Mouse (Mus musculus) midbrain, embryonic 16.5 days (tissue): Measurements from ENCODE around the gene Nupl1. TPM values are rescaled to one million over a fixed set of nuclear protein-coding genes. Genes with fewer than 3 reads are reported as not detected.
A peak's percentile ranks its signal among the peaks of the same experiment; 100 is the strongest.

Experiments used
- ATAC-seq: fragments of 200-750 bp; cut with Nextera tagmentation; 2 replicates; pipeline ENCODE4 v1.8.0; 2017; ENCODE audit warnings: moderate TSS enrichment
- H3K27ac ChIP-seq: fragments of 300-500 bp; sonication (generic); 2 replicates; pipeline ENCODE4 v1.5.1; 2014; ENCODE audit warnings: mild to moderate bottlenecking, low read length, mixed read lengths
- H3K27me3 ChIP-seq: fragments of 300-500 bp; sonication (generic); 2 replicates; pipeline ENCODE4 v1.6.1; 2014; ENCODE audit warnings: low read depth, low read length, mixed read lengths; ENCODE audit not compliant: control insufficient read depth, insufficient read depth
- H3K36me3 ChIP-seq: fragments of 300-500 bp; sonication (generic); 2 replicates; pipeline ENCODE4 v1.6.1; 2014; ENCODE audit warnings: mild to moderate bottlenecking, low read length, moderate library complexity, mixed read lengths; ENCODE audit not compliant: control insufficient read depth, insufficient read depth
- H3K4me1 ChIP-seq: fragments of 300-500 bp; sonication (generic); 2 replicates; pipeline ENCODE4 v1.6.1; 2014; ENCODE audit warnings: mild to moderate bottlenecking, low read length, mixed read lengths; ENCODE audit not compliant: control insufficient read depth, insufficient read depth
- H3K4me2 ChIP-seq: fragments of 300-500 bp; sonication (generic); 2 replicates; pipeline ENCODE4 v1.6.1; 2014; ENCODE audit warnings: mild to moderate bottlenecking, low read length, mixed read lengths
- H3K4me3 ChIP-seq: fragments of 300-500 bp; sonication (generic); 2 replicates; pipeline ENCODE4 v1.5.1; 2014; ENCODE audit warnings: low read depth, mild to moderate bottlenecking, low read length, moderate library complexity, mixed read lengths
- H3K9ac ChIP-seq: fragments of 300-500 bp; sonication (generic); 2 replicates; pipeline ENCODE4 v1.6.1; 2014; ENCODE audit warnings: low read depth, low read length, mixed read lengths
- H3K9me3 ChIP-seq: fragments of 300-500 bp; sonication (generic); replicated peaks from 2 replicates; pipeline ENCODE4 v1.6.1; 2014; ENCODE audit warnings: mild to moderate bottlenecking, low read length, mixed read lengths; ENCODE audit not compliant: control insufficient read depth, poor library complexity, severe bottlenecking
- WGBS: fragments of 180-500 bp; shearing (Covaris S2); extraction: QIAGEN DNeasy Blood & Tissue Kit; methylation state at CpG from one replicate; pipeline ENCODE4 v1.1.7; 2014; 5-methylcytosine and 5-hydroxymethylcytosine counted together
- polyA plus RNA-seq: library from polyadenylated mRNA; unstranded; fragments of >200 nt; fragmentation: Nextera tagmentation; extraction: Ambion mirVana; gene quantifications from 2 replicates; pipeline ENCODE4 v1.2.1, GENCODE M21; 2015

Nupl1 gene
- polyA plus RNA-seq, 1 experiment from 2014 or later, result 0.10 TPM

- no peak overlapping the region for H3K9ac ChIP-seq
- H3K27ac ChIP-seq, result no peak overlapping the region
- no peaks in the 10 kb centered on the region for H3K9me3 ChIP-seq
- 94% methylated on average over 7 of the region's 7 CpGs for WGBS
- no peaks in the 10 kb centered on the region for H3K27me3 ChIP-seq
- H3K4me2 ChIP-seq, result no peak overlapping the region
- no peak for ATAC-seq
- no peak overlapping the region for H3K4me3 ChIP-seq
- H3K36me3 ChIP-seq, result no peaks in the 10 kb centered on the region
- no peaks in the 10 kb centered on the region for H3K4me1 ChIP-seq
These were observed 42.1 kb downstream of the Nupl1 start for GRCm38 (mm10) chr14:60209166-60209565.

GRCm38 (mm10) chr14:60204993-60205392 lies 46.2 kb downstream of the Nupl1 start:
- Histone ChIP-seq H3K9me3 (no peaks in the 10 kb centered on the region), H3K36me3 (no peaks in the 10 kb centered on the region), H3K4me3 (no peak overlapping the region), H3K27ac (no peak overlapping the region), H3K9ac (no peak overlapping the region), H3K4me1 (no peaks in the 10 kb centered on the region), H3K4me2 (no peak overlapping the region), H3K27me3 (no peaks in the 10 kb centered on the region)
- 95% methylated on average over 6 of the region's 6 CpGs for WGBS
- no peak for ATAC-seq

DNA sequence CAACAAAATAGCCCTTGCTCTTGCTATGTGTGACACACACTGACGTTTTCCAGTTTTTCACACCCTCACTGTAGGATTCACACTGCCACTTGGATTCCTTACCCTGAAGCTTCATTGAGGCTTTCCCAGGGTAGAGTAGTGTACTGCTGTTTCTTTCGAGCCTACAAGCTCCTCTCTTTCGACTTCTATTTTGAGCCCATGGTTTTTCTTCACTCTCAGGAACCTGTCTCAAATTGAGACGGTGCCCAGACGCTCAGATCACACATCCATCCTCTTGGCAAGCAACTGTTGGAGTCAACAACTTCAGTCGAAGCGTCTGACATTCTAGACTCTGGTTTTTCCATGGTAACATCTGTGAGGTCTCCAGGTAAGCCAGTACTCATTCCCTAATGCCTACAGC lies 54.3 kb downstream of the Nupl1 start, which contains the start of gene Atp8a2:
Gene Atp8a2, minus strand, starts transcription at position 296 of the 400 bp plus-strand sequence.
- Histone ChIP-seq H3K9ac (no peak within 1 kb of the TSS), H3K27me3 (no peaks in the 10 kb centered on the region), H3K27ac (no peak within 1 kb of the TSS), H3K9me3 (no peaks in the 10 kb centered on the region), H3K4me1 (no peaks in the 10 kb centered on the region), H3K36me3 (no peaks in the 10 kb centered on the region), H3K4me2 (no peak within 1 kb of the TSS), H3K4me3 (no peak within 1 kb of the TSS)
- ATAC-seq, result no peak
- 83% methylated on average over 7 of the region's 7 CpGs for WGBS

- no peak overlapping the region for H3K27ac ChIP-seq
- no peaks in the 10 kb centered on the region for H3K9me3 ChIP-seq
- WGBS, result 85% methylated on average over 5 of the region's 5 CpGs
- H3K27me3 ChIP-seq, result no peaks in the 10 kb centered on the region
- ATAC-seq, result no peak
- no peaks in the 10 kb centered on the region for H3K36me3 ChIP-seq
- H3K4me2 ChIP-seq, result no peak overlapping the region
- no peak overlapping the region for H3K9ac ChIP-seq
- no peaks in the 10 kb centered on the region for H3K4me1 ChIP-seq
- H3K4me3 ChIP-seq, result no peak overlapping the region
These were observed 55.2 kb downstream of the Nupl1 start for GRCm38 (mm10) chr14:60195999-60196398.

GRCm38 (mm10) chr14:60194606-60195005 lies 56.6 kb downstream of the Nupl1 start:
- Histone ChIP-seq H3K9me3 (no peaks in the 10 kb centered on the region), H3K36me3 (no peaks in the 10 kb centered on the region), H3K27me3 (no peaks in the 10 kb centered on the region), H3K27ac (no peak overlapping the region), H3K4me3 (no peak overlapping the region), H3K9ac (no peak overlapping the region), H3K4me2 (no peak overlapping the region), H3K4me1 (no peaks in the 10 kb centered on the region)
- no peak for ATAC-seq
- WGBS, result 88% methylated on average over 1 of the region's 1 CpGs

GRCm38 (mm10) chr14:60189771-60190170 lies 61.5 kb downstream of the Nupl1 start:
- no peak overlapping the region for H3K27ac ChIP-seq
- H3K36me3 ChIP-seq, result no peaks in the 10 kb centered on the region
- H3K4me2 ChIP-seq, result no peak overlapping the region
- ATAC-seq, result no peak
- H3K9ac ChIP-seq, result no peak overlapping the region
- H3K27me3 ChIP-seq, result no peaks in the 10 kb centered on the region
- no peaks in the 10 kb centered on the region for H3K9me3 ChIP-seq
- H3K4me1 ChIP-seq, result no peaks in the 10 kb centered on the region
- no peak overlapping the region for H3K4me3 ChIP-seq
- 78% methylated on average over 5 of the region's 5 CpGs for WGBS

DNA sequence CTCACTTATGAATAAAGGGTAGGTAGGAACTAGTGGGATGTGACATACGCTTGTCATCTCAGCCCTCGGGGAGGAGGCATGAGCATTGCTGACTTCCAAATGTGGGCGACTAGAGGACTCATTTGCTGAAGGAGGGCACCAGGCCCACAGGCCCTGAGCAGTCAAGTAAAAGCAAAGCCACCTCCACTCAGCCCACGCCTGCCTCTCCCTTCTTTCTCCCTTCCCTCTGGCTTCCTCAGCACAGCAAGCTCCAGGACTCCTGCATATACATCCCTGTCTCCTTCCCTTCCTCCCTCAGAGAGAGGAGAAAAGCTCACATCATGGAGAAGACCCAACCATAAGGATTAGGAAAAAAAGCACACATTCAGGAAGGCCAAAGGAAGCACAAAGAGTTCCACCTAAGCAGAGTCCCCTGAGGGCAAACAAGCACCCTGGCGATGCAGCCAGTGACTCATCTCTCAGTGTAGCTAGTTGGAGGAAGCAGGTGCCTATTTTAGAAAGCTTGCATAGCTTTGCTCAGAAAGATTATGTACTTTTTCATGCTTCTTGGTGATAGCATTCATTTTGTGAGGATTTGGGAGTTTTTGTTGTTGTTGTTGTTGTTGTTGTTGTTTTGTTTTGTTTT lies 62.9 kb downstream of the Nupl1 start:
- Histone ChIP-seq H3K4me2 (no peak overlapping the region), H3K4me3 (no peak overlapping the region), H3K9ac (no peak overlapping the region), H3K27me3 (no peaks in the 10 kb centered on the region), H3K27ac (no peak overlapping the region), H3K4me1 (no peaks in the 10 kb centered on the region), H3K9me3 (no peaks in the 10 kb centered on the region), H3K36me3 (no peaks in the 10 kb centered on the region)
- no peak for ATAC-seq
- 79% methylated on average over 5 of the region's 5 CpGs for WGBS

DNA sequence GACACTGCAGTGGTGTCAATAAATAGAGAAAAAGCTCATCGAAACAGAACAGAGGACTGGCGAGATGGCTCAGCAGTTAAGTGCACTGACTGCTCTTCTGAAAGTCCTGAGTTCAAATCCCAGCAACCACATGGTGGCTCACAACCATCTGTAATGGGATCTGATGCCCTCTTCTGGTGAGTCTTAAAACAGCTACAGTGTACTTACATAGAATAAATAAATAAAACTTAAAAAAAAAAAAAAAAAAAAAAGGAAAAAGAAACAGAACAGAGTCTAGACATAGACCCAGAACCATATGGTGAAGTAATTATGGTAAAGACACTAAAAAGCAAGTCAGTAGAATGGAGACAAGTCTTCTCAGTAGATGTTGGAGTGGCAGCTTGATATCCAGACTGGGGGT lies 69.9 kb downstream of the Nupl1 start:
- H3K9ac ChIP-seq, result no peak overlapping the region
- H3K4me3 ChIP-seq, result no peak overlapping the region
- no peaks in the 10 kb centered on the region for H3K9me3 ChIP-seq
- peaks cover 12% of the 10 kb centered on the region for H3K4me1 ChIP-seq
- 94% methylated on average over 2 of the region's 2 CpGs for WGBS
- H3K27ac ChIP-seq, result no peak overlapping the region
- ATAC-seq, result no peak
- no peak overlapping the region for H3K4me2 ChIP-seq
- H3K27me3 ChIP-seq, result no peaks in the 10 kb centered on the region
- H3K36me3 ChIP-seq, result no peaks in the 10 kb centered on the region

- Histone ChIP-seq H3K27me3 (no peaks in the 10 kb centered on the region), H3K4me3 (peak overlapping the region; percentile 50), H3K36me3 (no peaks in the 10 kb centered on the region), H3K9me3 (no peaks in the 10 kb centered on the region), H3K4me2 (peak overlapping the region; percentile 58), H3K27ac (no peak overlapping the region), H3K9ac (no peak overlapping the region), H3K4me1 (peaks cover 12% of the 10 kb centered on the region)
- no peak for ATAC-seq
- 56% methylated on average over 2 of the region's 2 CpGs for WGBS
These were observed 72.7 kb downstream of the Nupl1 start for GRCm38 (mm10) chr14:60178571-60178955.
